Mouse (Mus musculus): ENCODE results near the gene Ttbk2. TPM values are rescaled to one million over a fixed set of nuclear protein-coding genes. Genes with fewer than 3 reads are reported as not detected.

The Ttbk2 gene
- polyA plus RNA-seq, 1 experiment from 2014 or later: 2.1 TPM

DNA sequence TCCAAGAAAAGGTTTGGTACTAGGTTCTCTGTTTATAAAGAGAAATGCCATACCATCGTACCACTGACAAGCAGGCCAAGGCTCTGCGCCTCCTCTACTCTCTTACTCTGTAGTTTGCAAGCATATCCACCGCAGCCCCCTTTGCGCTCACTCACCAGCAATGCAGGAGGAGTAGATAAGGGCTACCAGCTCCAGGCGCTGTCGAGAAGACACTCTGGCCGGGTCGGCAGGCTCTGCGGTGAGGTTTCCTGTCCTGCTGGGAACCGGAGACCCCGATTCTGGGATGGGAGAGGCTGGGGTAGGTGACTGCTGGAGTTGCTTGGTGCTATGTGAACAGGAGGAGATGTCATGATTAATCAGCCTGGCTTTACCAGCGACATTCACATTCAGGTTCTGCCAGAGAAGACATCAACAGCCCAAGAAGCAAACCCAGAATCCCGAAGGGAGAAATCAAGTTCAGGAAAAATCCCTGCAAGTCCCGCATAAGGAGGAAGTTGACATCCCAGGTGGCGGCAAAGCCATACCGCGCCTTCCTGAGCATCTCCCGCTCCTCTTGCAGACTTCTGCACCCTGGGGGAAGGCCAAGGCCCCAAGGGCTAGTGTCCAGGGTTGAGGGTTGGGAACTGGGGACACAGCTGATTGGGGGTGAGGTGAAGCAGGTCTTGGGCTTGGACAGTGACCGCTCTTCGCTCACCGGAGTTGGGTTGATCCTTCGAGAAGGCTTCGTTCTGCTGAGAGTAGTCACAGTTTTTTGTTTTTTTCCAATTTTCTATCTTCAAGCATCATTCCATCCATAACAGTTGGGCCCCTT, 120.4 kb downstream of the Ttbk2 start:
- 3% methylated on average over 23 of the region's 23 CpGs for WGBS
- Histone ChIP-seq H3K9me3 (replicated peaks; ENCODE audit: control insufficient read depth, low read length) (no peaks in the 10 kb centered on the region), H3K27ac (ENCODE audit: low read length) (peak overlapping the region; percentile 96), H3K36me3 (ENCODE audit: control insufficient read depth, insufficient read depth) (peaks cover 35% of the 10 kb centered on the region), H3K9ac (ENCODE audit: low read length) (peak overlapping the region; percentile 83), H3K27me3 (ENCODE audit: control insufficient read depth, insufficient read depth, low read length) (no peaks in the 10 kb centered on the region), H3K4me1 (ENCODE audit: control insufficient read depth, insufficient read depth, low read length) (peaks cover 27% of the 10 kb centered on the region), H3K4me2 (ENCODE audit: low read depth, low read length) (peak overlapping the region; percentile 98), H3K4me3 (ENCODE audit: low read length) (peak overlapping the region; percentile 97)
- no peak for ATAC-seq (replicated peaks; ENCODE audit: extremely low read depth, insufficient read depth, low FRiP score)

DNA sequence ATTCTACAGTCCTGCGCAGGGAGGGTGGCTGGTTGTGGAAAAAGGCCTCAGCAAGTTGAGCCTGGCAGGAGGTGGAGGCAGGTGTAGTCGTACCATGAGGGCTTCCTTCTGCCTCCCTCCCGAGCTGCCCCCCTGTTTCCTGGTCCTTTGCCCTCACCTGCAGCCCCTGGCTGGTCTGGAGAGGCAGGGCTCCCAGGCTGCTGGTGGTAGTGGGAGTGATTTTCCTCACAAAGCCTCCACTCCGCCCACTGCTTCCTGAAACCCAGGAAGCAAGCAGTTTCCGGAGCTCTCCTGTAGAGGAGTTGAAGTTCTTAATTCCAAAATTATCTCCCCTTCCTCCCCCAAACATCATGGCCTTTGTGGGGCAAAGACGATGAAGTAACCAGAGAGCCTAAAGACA, 126.2 kb downstream of the Ttbk2 start:
- Histone ChIP-seq H3K9me3 (replicated peaks; ENCODE audit: control insufficient read depth, low read length) (no peaks in the 10 kb centered on the region), H3K9ac (ENCODE audit: low read length) (no peak overlapping the region), H3K27ac (ENCODE audit: low read length) (no peak overlapping the region), H3K27me3 (ENCODE audit: control insufficient read depth, insufficient read depth, low read length) (no peaks in the 10 kb centered on the region), H3K36me3 (ENCODE audit: control insufficient read depth, insufficient read depth) (peaks cover 81% of the 10 kb centered on the region), H3K4me3 (ENCODE audit: low read length) (no peak overlapping the region), H3K4me1 (ENCODE audit: control insufficient read depth, insufficient read depth, low read length) (peaks cover 24% of the 10 kb centered on the region), H3K4me2 (ENCODE audit: low read depth, low read length) (no peak overlapping the region)
- no peak for ATAC-seq (replicated peaks; ENCODE audit: extremely low read depth, insufficient read depth, low FRiP score)
- 66% methylated on average over 6 of the region's 6 CpGs for WGBS

DNA sequence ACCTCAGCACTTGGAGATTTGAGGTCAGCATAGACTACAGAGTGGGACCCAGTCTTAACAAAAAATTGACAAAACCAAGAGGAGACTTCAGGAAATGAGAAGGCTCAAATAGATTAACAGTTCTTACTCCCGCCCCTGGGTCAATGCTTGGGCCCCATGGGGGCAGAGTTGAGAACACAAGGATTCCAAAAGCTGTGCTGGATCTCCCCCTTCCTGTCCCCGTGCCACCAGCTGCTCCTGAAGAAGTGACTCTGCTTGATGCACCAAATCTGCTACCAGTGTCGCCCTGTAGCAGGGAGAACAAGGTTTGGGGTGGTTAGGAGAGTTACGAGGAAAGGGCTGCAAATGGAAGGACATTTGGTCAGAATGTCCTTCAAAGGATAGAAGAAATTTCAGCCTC, 126.8 kb downstream of the Ttbk2 start:
- peaks cover 19% of the 10 kb centered on the region for H3K4me1 ChIP-seq (ENCODE audit: control insufficient read depth, insufficient read depth, low read length)
- no peak overlapping the region for H3K9ac ChIP-seq (ENCODE audit: low read length)
- H3K27ac ChIP-seq (ENCODE audit: low read length): no peak overlapping the region; the same call in 1 of the 2 replicates
- no peak overlapping the region for H3K4me2 ChIP-seq (ENCODE audit: low read depth, low read length)
- no peaks in the 10 kb centered on the region for H3K9me3 ChIP-seq (replicated peaks; ENCODE audit: control insufficient read depth, low read length)
- H3K36me3 ChIP-seq (ENCODE audit: control insufficient read depth, insufficient read depth): peaks cover 85% of the 10 kb centered on the region
- no peak for ATAC-seq (replicated peaks; ENCODE audit: extremely low read depth, insufficient read depth, low FRiP score)
- 61% methylated on average over 4 of the region's 4 CpGs for WGBS
- H3K27me3 ChIP-seq (ENCODE audit: control insufficient read depth, insufficient read depth, low read length): no peaks in the 10 kb centered on the region
- no peak overlapping the region for H3K4me3 ChIP-seq (ENCODE audit: low read length)

DNA sequence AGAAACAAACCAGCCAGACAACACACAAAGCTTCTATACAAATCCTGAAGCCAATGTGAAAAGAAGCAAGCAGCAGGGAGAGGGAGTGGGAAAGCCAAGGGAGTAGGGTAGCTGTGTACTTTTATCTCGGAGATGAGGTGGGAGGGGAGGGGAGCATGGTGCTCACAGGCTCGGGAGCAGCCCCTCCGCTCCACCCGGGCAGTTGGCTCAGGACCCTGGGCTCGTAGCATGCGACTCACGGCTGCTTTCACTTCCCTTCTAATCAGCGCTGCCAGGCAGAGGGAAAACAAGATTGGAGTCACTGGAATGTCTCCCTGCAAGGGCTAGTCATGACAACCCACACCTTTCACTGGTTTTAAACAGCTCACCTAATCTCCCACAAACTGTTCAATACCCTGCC, 127.9 kb downstream of the Ttbk2 start:
- WGBS: 34% methylated on average over 8 of the region's 8 CpGs
- H3K9ac ChIP-seq (ENCODE audit: low read length): no peak overlapping the region
- ATAC-seq (replicated peaks; ENCODE audit: extremely low read depth, insufficient read depth, low FRiP score): 0 out of 2 replicates have a peak, but pooled peaks have one; percentile 39
- no peaks in the 10 kb centered on the region for H3K9me3 ChIP-seq (replicated peaks; ENCODE audit: control insufficient read depth, low read length)
- no peaks in the 10 kb centered on the region for H3K27me3 ChIP-seq (ENCODE audit: control insufficient read depth, insufficient read depth, low read length)
- peak overlapping the region; percentile 35 for H3K27ac ChIP-seq (ENCODE audit: low read length)
- no peak overlapping the region for H3K4me2 ChIP-seq (ENCODE audit: low read depth, low read length)
- H3K4me1 ChIP-seq (ENCODE audit: control insufficient read depth, insufficient read depth, low read length): peaks cover 16% of the 10 kb centered on the region
- no peak overlapping the region for H3K4me3 ChIP-seq (ENCODE audit: low read length)
- peaks cover 87% of the 10 kb centered on the region for H3K36me3 ChIP-seq (ENCODE audit: control insufficient read depth, insufficient read depth)

DNA sequence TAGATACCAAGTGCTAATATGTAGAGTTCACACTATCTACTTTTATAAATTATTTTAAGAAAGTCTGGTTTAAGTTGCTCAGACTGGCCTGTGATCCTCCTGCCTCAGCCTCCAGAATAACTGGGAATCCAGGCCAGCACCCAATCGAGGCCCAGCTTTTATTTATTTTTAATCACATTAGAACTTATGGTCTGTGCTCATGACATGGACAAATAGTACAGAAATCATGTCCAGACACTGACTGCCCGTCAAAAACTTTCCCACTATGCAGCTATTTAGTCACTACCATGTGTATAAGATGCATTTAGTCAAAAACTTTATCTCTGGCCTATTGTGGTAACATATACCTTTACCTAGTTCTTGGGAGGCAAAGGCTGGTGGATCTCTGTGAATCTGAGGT, 128.5 kb downstream of the Ttbk2 start:
- no peak overlapping the region for H3K4me2 ChIP-seq (ENCODE audit: low read depth, low read length)
- H3K9ac ChIP-seq (ENCODE audit: low read length): no peak overlapping the region
- ATAC-seq (replicated peaks; ENCODE audit: extremely low read depth, insufficient read depth, low FRiP score): no peak
- H3K27me3 ChIP-seq (ENCODE audit: control insufficient read depth, insufficient read depth, low read length): no peaks in the 10 kb centered on the region
- WGBS: 89% methylated on average over 2 of the region's 2 CpGs
- peaks cover 84% of the 10 kb centered on the region for H3K36me3 ChIP-seq (ENCODE audit: control insufficient read depth, insufficient read depth)
- peaks cover 16% of the 10 kb centered on the region for H3K4me1 ChIP-seq (ENCODE audit: control insufficient read depth, insufficient read depth, low read length)
- no peaks in the 10 kb centered on the region for H3K9me3 ChIP-seq (replicated peaks; ENCODE audit: control insufficient read depth, low read length)
- no peak overlapping the region for H3K4me3 ChIP-seq (ENCODE audit: low read length)
- no peak overlapping the region for H3K27ac ChIP-seq (ENCODE audit: low read length)

DNA sequence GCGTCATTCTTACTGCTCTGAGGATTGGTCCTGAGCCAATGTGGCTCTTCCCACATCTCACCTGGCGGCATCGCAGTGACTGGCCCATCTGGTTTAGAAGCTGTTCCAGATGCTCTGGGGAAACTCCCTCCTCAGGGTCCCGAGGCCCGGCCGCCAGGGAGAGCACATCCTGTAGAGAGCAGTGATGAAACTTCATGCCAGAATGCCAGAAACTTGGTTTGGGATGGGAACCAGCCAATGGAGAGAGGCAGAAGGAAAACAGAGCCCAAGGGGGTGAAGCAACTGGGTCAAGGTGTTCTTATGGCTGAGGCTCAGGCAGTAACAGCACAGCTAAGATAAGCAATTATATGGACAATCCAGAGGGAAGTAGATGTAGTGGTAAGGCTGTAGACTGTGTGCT, 129.6 kb downstream of the Ttbk2 start:
- Histone ChIP-seq H3K4me1 (ENCODE audit: control insufficient read depth, insufficient read depth, low read length) (peaks cover 16% of the 10 kb centered on the region), H3K4me3 (ENCODE audit: low read length) (no peak overlapping the region), H3K36me3 (ENCODE audit: control insufficient read depth, insufficient read depth) (peaks cover 78% of the 10 kb centered on the region), H3K27ac (ENCODE audit: low read length) (no peak overlapping the region), H3K9ac (ENCODE audit: low read length) (no peak overlapping the region), H3K4me2 (ENCODE audit: low read depth, low read length) (no peak overlapping the region), H3K9me3 (replicated peaks; ENCODE audit: control insufficient read depth, low read length) (no peaks in the 10 kb centered on the region), H3K27me3 (ENCODE audit: control insufficient read depth, insufficient read depth, low read length) (no peaks in the 10 kb centered on the region)
- 87% methylated on average over 6 of the region's 6 CpGs for WGBS
- ATAC-seq (replicated peaks; ENCODE audit: extremely low read depth, insufficient read depth, low FRiP score): no peak

DNA sequence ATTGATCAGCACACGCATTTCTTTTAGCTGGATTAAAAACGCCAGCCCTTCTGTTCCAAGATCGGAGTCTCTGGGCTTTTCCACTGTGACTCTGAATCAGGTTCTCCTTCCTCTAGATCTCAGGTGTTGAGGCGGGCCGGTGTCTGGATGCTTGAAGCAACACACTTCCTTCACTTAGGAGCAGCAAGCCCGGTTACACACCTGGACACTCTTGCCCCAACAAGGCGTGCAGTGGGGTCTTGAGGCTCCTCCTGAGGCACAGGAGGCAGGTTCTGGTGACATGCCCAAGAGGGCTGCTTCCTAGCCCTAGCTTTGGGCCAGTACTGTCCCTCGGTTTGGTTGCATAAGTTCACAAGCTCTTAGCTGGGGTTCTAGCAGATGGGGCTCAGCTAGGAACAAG, 131.9 kb downstream of the Ttbk2 start:
- no peaks in the 10 kb centered on the region for H3K9me3 ChIP-seq (replicated peaks; ENCODE audit: control insufficient read depth, low read length)
- H3K27ac ChIP-seq (ENCODE audit: low read length): no peak overlapping the region
- peaks cover 73% of the 10 kb centered on the region for H3K36me3 ChIP-seq (ENCODE audit: control insufficient read depth, insufficient read depth)
- WGBS: 90% methylated on average over 8 of the region's 8 CpGs
- no peak overlapping the region for H3K4me2 ChIP-seq (ENCODE audit: low read depth, low read length)
- H3K4me1 ChIP-seq (ENCODE audit: control insufficient read depth, insufficient read depth, low read length): peaks cover 11% of the 10 kb centered on the region
- no peaks in the 10 kb centered on the region for H3K27me3 ChIP-seq (ENCODE audit: control insufficient read depth, insufficient read depth, low read length)
- no peak for ATAC-seq (replicated peaks; ENCODE audit: extremely low read depth, insufficient read depth, low FRiP score)
- no peak overlapping the region for H3K4me3 ChIP-seq (ENCODE audit: low read length)
- no peak overlapping the region for H3K9ac ChIP-seq (ENCODE audit: low read length)

DNA sequence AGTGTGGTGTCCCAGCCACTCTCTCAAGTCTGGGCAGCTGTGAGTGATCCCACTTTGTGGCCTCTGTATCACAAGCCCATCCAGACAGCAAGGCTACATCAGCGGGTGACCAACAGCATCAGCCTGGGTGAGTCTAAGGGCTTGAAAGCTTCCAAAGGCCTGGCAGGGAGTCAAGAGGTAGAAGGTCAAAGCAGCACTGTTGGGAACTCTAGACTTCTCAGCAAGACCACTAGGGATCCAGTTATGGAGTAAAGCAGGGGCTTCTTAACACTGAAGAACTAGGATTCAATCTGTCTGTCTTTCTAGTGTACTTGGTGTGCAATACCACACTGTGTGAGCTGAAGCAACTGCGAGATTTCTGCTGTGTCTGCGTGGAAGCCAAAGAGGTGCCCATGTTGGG, 137.0 kb downstream of the Ttbk2 start:
- ATAC-seq (replicated peaks; ENCODE audit: extremely low read depth, insufficient read depth, low FRiP score): no peak
- WGBS: 97% methylated on average over 3 of the region's 3 CpGs
- Histone ChIP-seq H3K4me2 (ENCODE audit: low read depth, low read length) (no peak overlapping the region), H3K27me3 (ENCODE audit: control insufficient read depth, insufficient read depth, low read length) (no peaks in the 10 kb centered on the region), H3K4me3 (ENCODE audit: low read length) (no peak overlapping the region), H3K36me3 (ENCODE audit: control insufficient read depth, insufficient read depth) (peaks cover 40% of the 10 kb centered on the region), H3K9ac (ENCODE audit: low read length) (no peak overlapping the region), H3K4me1 (ENCODE audit: control insufficient read depth, insufficient read depth, low read length) (peaks cover 5% of the 10 kb centered on the region), H3K27ac (ENCODE audit: low read length) (no peak overlapping the region), H3K9me3 (replicated peaks; ENCODE audit: control insufficient read depth, low read length) (no peaks in the 10 kb centered on the region)

DNA sequence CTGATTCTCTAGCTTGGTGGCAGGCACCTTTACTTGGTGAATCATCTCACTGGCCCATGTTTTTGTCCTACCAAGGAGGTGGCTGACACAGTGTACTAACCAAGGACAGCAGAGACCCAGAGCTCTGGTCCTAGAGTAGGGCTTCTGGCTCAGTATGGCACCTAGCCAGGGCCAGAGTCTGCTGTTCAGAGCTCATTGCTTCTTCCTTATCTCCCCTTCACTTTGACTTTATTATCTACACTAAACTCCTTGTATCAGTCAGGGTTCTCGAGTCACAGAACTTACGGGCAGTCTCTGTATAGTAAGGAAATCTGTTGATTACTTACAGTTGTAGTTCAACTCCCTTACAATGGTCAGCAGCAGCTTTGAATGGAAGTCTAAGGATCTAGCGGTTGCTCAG, 139.5 kb downstream of the Ttbk2 start:
- ATAC-seq (replicated peaks; ENCODE audit: extremely low read depth, insufficient read depth, low FRiP score): no peak
- H3K36me3 ChIP-seq (ENCODE audit: control insufficient read depth, insufficient read depth): peaks cover 24% of the 10 kb centered on the region

More for the DNA sequence above, 139.5 kb downstream of the Ttbk2 start:
- no peak overlapping the region for H3K27ac ChIP-seq (ENCODE audit: low read length)
- H3K4me3 ChIP-seq (ENCODE audit: low read length): no peak overlapping the region
- no peak overlapping the region for H3K9ac ChIP-seq (ENCODE audit: low read length)
- H3K4me1 ChIP-seq (ENCODE audit: control insufficient read depth, insufficient read depth, low read length): peaks cover 5% of the 10 kb centered on the region
- H3K4me2 ChIP-seq (ENCODE audit: low read depth, low read length): no peak overlapping the region
- 54% methylated on average over 3 of the region's 3 CpGs for WGBS
- H3K27me3 ChIP-seq (ENCODE audit: control insufficient read depth, insufficient read depth, low read length): no peaks in the 10 kb centered on the region
- H3K9me3 ChIP-seq (replicated peaks; ENCODE audit: control insufficient read depth, low read length): no peaks in the 10 kb centered on the region
